Mouse (Mus musculus) heart, adult 2 months (tissue): ENCODE data around the gene Glce.

Experiments used
- CTCF ChIP-seq: fragments of 200-600 bp; IDR thresholded peaks from 2 replicates; pipeline ENCODE4 v1.8.1; 2022; ENCODE audit warnings: antibody characterized with exemption, mild to moderate bottlenecking, moderate library complexity
- EP300 ChIP-seq: fragments of 200-500 bp; IDR thresholded peaks from 2 replicates; pipeline ENCODE4 v1.6.1; 2011; ENCODE audit warnings: low read depth, low read length, control low read depth; ENCODE audit not compliant: insufficient read depth
- POLR2A ChIP-seq: fragments of 200-500 bp; IDR thresholded peaks from 2 replicates; pipeline ENCODE4 v1.6.1; 2011; ENCODE audit warnings: mild to moderate bottlenecking, low read depth, low read length, control low read depth; ENCODE audit not compliant: insufficient read depth

DNA sequence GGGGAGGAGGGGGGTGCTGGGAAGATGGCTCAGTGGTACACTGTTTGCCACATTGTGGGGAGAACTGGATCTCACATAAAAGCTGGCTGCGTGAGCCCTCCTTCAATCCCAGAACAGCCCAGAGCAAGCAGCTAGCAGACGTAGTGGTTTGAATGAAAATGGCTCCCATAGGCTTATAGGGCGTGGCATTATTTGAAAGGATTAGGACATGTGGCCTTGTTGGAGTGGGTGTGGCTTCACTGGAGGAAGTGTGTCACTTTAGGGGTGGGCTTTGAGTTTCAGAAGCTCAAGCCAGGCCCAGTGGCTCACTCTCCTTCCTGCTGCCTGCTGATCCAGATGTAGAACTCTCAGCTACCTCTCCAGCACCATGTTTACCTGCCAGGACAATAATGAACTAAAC, 90.2 kb downstream of the Glce start:
- no peak for TF ChIP-seq CTCF
- no peak for TF ChIP-seq EP300
- TF ChIP-seq POLR2A: no peak
